Mouse (Mus musculus) megakaryocyte, embryonic 14.5 days (primary cell): ENCODE data around the gene Ciao1.

Source experiments
- FLI1 ChIP-seq: IDR thresholded peaks from 2 replicates; pipeline ENCODE4 v1.6.1; 2012; ENCODE audit warnings: low read length, inconsistent platforms, mixed read lengths
- GATA1 ChIP-seq: IDR thresholded peaks from 3 replicates; pipeline ENCODE4 v1.6.1; 2012; ENCODE audit warnings: mixed read lengths, low read length, inconsistent platforms, borderline replicate concordance

GRCm38 (mm10) chr2:127247592-127248333, at the start of gene Ciao1, which contains the start of gene Tmem127:
- TF ChIP-seq GATA1 (no peak), FLI1 (no peak)
